Mouse (Mus musculus) c-Kit-positive CD71-positive TER-119-positive erythroid progenitor cells, embryonic 14.5 days (primary cell): ENCODE results near the gene Erg28.

Source experiments
- DNase-seq: peaks from one replicate; pipeline ENCODE4 v3.0.0-alpha.2; 2013; ENCODE audit warnings: low spot score

Gene Erg28

GRCm38 (mm10) chr12:85813599-85813998, 10.8 kb downstream of the Erg28 start:
- no peak for DNase-seq

- no peak for DNase-seq
These were observed 12.7 kb downstream of the Erg28 start for GRCm38 (mm10) chr12:85811676-85812075.

GRCm38 (mm10) chr12:85810959-85811358, 13.4 kb downstream of the Erg28 start:
- no peak for DNase-seq

DNA sequence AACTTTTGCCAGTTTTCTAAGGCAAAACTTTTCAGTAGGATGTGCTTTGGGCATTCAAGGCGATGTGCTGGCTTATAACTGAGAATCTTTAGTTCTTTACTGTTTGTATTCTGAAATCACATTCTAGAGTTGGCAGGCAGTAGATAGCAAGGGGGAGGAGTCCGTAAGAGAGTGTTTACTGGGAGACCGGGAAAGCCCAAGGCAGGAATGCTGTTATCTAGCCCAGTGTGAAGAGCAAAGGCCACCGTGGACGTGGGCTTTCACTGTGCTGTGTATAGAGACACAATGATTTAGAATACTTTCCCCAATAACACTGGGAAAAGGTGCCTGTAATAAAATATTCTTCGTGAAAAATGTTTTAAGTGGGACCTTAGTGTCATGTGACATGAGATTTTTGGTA, 14.6 kb downstream of the Erg28 start:
- no peak for DNase-seq

DNA sequence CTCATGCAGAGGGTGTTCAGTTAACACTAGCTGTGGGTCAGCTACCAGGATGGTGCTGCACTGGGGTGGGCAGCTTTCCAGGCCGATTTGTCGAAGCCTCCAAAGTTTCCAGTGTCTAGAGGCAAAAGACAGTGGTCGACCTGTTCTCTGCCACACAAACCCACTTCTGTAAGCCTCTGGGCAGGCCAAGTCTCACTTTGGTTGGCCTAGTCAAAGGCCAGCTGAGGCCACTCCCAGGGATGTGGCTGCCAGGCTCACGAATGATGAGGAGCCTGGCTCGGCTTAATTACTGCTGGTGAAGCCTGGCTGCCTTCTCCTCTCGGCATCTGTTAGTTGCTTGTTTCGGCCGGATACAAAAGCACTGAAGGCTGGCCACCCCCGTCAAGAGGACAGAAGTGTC, 24.3 kb downstream of the Erg28 start:
- DNase-seq, result no peak

- no peak for DNase-seq
These were observed 28.8 kb downstream of the Erg28 start for GRCm38 (mm10) chr12:85795551-85795950.

- no peak for DNase-seq
These were observed 30.3 kb downstream of the Erg28 start for GRCm38 (mm10) chr12:85794094-85794493.

GRCm38 (mm10) chr12:85792821-85793346, 31.5 kb downstream of the Erg28 start:
- DNase-seq, result no peak

DNA sequence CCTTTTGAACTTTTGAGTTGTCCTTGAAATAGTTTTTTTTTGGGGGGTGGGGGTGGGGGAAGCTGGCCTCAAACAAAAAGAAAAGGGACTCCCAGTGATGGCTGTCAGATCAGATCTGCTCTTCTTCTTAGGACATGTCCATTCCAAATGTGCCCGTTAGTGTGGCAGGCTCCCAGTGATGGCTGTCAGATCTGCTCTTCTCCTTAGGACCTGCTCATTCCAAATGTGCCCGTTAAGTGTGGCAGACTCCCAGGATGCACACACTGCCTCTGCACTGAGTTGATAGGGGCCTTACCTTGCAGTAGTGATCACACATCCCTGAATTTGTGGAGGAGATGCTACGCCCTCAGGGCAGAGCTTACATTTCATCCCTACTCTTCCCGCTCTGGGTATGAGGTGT, 32.2 kb downstream of the Erg28 start:
- DNase-seq, result no peak

DNA sequence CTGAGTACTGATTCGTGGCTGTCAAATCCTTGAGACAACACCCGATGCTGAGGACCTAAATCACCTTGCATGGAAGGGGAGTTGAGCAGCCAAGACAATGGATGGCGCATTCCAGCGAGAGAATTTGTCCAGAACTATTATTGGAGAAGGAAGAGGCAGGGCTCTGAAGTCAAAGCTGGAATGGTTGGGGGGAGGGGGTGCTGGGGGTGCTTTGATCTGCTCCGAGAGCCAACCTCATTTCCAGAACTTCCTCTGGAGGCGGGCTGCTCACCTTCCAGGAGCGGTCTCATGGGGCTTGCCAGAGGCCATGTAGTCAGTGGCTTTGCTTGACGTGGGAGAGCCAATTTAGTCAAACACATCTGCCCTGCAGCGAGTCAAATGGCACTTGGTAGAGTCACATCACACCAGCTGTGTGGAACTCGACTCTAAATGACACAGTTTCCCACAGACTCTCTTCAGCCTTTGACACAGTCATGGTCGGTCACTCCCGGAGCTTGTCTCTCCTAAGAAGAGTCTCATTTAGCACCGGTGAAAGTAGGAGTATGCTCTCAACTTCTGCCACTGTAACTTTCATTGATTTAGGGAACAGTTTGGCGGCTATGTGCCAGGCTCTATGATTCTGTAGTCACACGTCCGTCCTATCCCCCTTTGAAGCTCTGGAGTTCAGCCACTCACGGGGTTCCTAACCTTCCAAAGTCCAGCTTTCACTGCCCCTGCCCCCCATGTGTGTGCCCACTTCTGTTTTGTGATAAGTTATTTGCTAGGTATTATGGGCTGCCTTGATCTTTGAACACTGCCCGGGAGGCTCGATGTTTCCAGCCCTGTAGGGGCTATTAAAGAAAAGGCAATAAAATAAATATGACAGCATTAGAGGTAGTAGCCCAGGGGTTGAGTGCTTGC, 39.2 kb downstream of the Erg28 start:
- DNase-seq, result no peak

GRCm38 (mm10) chr12:85781606-85782005, 42.7 kb downstream of the Erg28 start:
- DNase-seq, result no peak

- no peak for DNase-seq
These were observed 44.6 kb downstream of the Erg28 start for GRCm38 (mm10) chr12:85779707-85780106.

GRCm38 (mm10) chr12:85778962-85779361, 45.4 kb downstream of the Erg28 start:
- no peak for DNase-seq

DNA sequence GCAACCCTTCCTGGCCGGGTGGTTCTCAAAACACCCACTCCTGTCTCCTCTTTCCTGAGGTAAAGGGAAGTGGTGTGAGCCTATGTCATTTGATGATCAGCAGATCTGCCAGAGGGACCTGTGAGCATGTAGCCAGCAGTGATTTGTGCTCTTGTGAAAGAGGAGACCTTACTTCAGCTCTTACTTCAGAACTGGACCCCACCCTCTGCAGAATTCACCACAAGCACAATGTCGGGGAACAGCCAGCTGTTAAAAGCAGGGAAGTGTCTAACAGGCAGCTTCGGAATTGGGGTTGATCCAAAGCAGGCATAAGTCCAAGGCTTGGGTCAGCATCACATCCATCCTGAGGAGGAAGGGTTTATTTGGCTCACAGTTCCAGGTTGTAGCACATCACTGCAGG, 53.0 kb downstream of the Erg28 start:
- no peak for DNase-seq

DNA sequence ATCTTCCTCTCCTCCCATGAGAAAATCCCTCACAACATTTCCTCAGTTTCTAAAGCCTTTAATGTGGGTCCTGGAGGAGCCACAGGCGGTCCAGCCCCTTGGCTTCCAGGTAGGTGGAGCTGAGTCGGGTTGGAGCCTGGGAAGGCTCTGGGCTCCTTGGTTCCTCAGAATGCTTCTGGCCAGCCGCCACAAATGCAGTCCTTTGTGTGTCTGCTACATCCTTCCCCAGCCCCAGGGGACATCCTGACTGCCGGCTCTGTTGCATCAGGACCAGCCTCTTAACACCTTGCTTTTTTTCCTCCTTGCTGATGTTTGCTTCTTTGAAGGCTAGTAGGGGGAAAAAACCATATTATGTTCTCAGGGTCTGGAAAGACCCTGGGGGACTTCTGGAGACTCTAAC, 56.6 kb downstream of the Erg28 start:
- no peak for DNase-seq

GRCm38 (mm10) chr12:85766287-85766686, 58.1 kb downstream of the Erg28 start:
- DNase-seq, result no peak
